Mouse (Mus musculus) neural tube, embryonic 13.5 days (tissue): ENCODE data around the gene Fbxw7. TPM values are rescaled to one million over a fixed set of nuclear protein-coding genes. Genes with fewer than 3 reads are reported as not detected.

Source experiments
- ATAC-seq: fragments of 200-750 bp; cut with Nextera tagmentation; 2 replicates; pipeline ENCODE4 v1.8.0; 2017; ENCODE audit warnings: low read depth, mild to moderate bottlenecking, moderate TSS enrichment, moderate library complexity
- H3K27ac ChIP-seq: fragments of 300-500 bp; sonication (generic); replicated peaks from 2 replicates; pipeline ENCODE4 v1.5.1; 2015; ENCODE audit warnings: moderate library complexity, mild to moderate bottlenecking, inconsistent platforms
- H3K27me3 ChIP-seq: fragments of 300-500 bp; sonication (generic); 2 replicates; pipeline ENCODE4 v1.6.1; 2015; ENCODE audit warnings: mild to moderate bottlenecking, inconsistent platforms
- H3K36me3 ChIP-seq: fragments of 300-500 bp; sonication (generic); 2 replicates; pipeline ENCODE4 v1.6.1; 2015; ENCODE audit warnings: mild to moderate bottlenecking, inconsistent platforms
- H3K4me1 ChIP-seq: fragments of 300-500 bp; sonication (generic); replicated peaks from 2 replicates; pipeline ENCODE4 v1.6.1; 2015; ENCODE audit warnings: inconsistent platforms
- H3K4me2 ChIP-seq: fragments of 300-500 bp; sonication (generic); 2 replicates; pipeline ENCODE4 v1.6.1; 2015; ENCODE audit warnings: inconsistent platforms, mild to moderate bottlenecking, moderate library complexity
- H3K4me3 ChIP-seq: fragments of 300-500 bp; sonication (generic); 2 replicates; pipeline ENCODE4 v1.5.1; 2015; ENCODE audit warnings: mild to moderate bottlenecking, inconsistent platforms
- H3K9ac ChIP-seq: fragments of 300-500 bp; sonication (generic); 2 replicates; pipeline ENCODE4 v1.6.1; 2015; ENCODE audit warnings: moderate library complexity, mild to moderate bottlenecking, inconsistent platforms
- H3K9me3 ChIP-seq: fragments of 300-500 bp; sonication (generic); 2 replicates; pipeline ENCODE4 v1.6.1; 2016; ENCODE audit warnings: inconsistent platforms
- WGBS: fragments of 180-500 bp; shearing (Covaris S2); methylation state at CpG from one replicate; pipeline ENCODE4 v1.1.7; 2015; 5-methylcytosine and 5-hydroxymethylcytosine counted together
- polyA plus RNA-seq: library from polyadenylated mRNA; unstranded; fragments of >200 nt; fragmentation: Nextera tagmentation; extraction: Ambion mirVana; gene quantifications from 2 replicates; pipeline ENCODE4 v1.2.1, GENCODE M21; 2015

Fbxw7 gene
- polyA plus RNA-seq, 1 experiment from 2014 or later, result 27.2 TPM

GRCm38 (mm10) chr3:84971561-84971960 is 156.5 kb downstream of the Fbxw7 start:
- WGBS, result 87% methylated on average over 5 of the region's 5 CpGs
- peaks cover 66% of the 10 kb centered on the region for H3K36me3 ChIP-seq

GRCm38 (mm10) chr3:84972881-84973280 is 157.8 kb downstream of the Fbxw7 start:
- Histone ChIP-seq H3K4me1 (no peaks in the 10 kb centered on the region), H3K9ac (no peak overlapping the region), H3K4me2 (no peak overlapping the region), H3K36me3 (peaks cover 69% of the 10 kb centered on the region), H3K4me3 (no peak overlapping the region), H3K27ac (no peak overlapping the region), H3K9me3 (no peaks in the 10 kb centered on the region), H3K27me3 (no peaks in the 10 kb centered on the region)
- no peak for ATAC-seq
- 92% methylated on average over 2 of the region's 2 CpGs for WGBS

More at GRCm38 (mm10) chr3:84971561-84971960, 156.5 kb downstream of the Fbxw7 start:
- Histone ChIP-seq H3K9me3 (no peaks in the 10 kb centered on the region), H3K4me1 (no peaks in the 10 kb centered on the region), H3K9ac (no peak overlapping the region), H3K4me3 (no peak overlapping the region), H3K27me3 (no peaks in the 10 kb centered on the region), H3K27ac (no peak overlapping the region), H3K4me2 (no peak overlapping the region)
- no peak for ATAC-seq

- ATAC-seq, result no peak
- 88% methylated on average over 9 of the region's 9 CpGs for WGBS
- Histone ChIP-seq H3K4me1 (no peaks in the 10 kb centered on the region), H3K9me3 (no peaks in the 10 kb centered on the region), H3K36me3 (peaks cover 65% of the 10 kb centered on the region), H3K27me3 (no peaks in the 10 kb centered on the region), H3K4me3 (no peak overlapping the region), H3K4me2 (no peak overlapping the region), H3K9ac (no peak overlapping the region), H3K27ac (no peak overlapping the region)
Observed at GRCm38 (mm10) chr3:84974193-84974592, 159.1 kb downstream of the Fbxw7 start.

- Histone ChIP-seq H3K9ac (no peak overlapping the region), H3K4me3 (no peak overlapping the region), H3K36me3 (peaks cover 49% of the 10 kb centered on the region), H3K9me3 (no peaks in the 10 kb centered on the region), H3K4me2 (no peak overlapping the region), H3K4me1 (no peaks in the 10 kb centered on the region), H3K27me3 (no peaks in the 10 kb centered on the region), H3K27ac (no peak overlapping the region)
- WGBS, result 87% methylated on average over 11 of the region's 11 CpGs
- ATAC-seq, result no peak
Observed at GRCm38 (mm10) chr3:84978676-84979075, 163.6 kb downstream of the Fbxw7 start.

GRCm38 (mm10) chr3:84980158-84980557 is 165.1 kb downstream of the Fbxw7 start:
- Histone ChIP-seq H3K36me3 (peaks cover 43% of the 10 kb centered on the region), H3K4me3 (no peak overlapping the region), H3K4me1 (no peaks in the 10 kb centered on the region), H3K9me3 (no peaks in the 10 kb centered on the region), H3K4me2 (no peak overlapping the region), H3K9ac (no peak overlapping the region), H3K27me3 (no peaks in the 10 kb centered on the region), H3K27ac (no peak overlapping the region)
- ATAC-seq, result no peak
- WGBS, result 97% methylated on average over 2 of the region's 2 CpGs

- H3K36me3 ChIP-seq, result peaks cover 22% of the 10 kb centered on the region
- no peaks in the 10 kb centered on the region for H3K9me3 ChIP-seq
- no peaks in the 10 kb centered on the region for H3K27me3 ChIP-seq
- 88% methylated on average over 4 of the region's 4 CpGs for WGBS
- no peak for ATAC-seq
- no peaks in the 10 kb centered on the region for H3K4me1 ChIP-seq
- H3K4me3 ChIP-seq, result no peak overlapping the region
- no peak overlapping the region for H3K9ac ChIP-seq
- H3K27ac ChIP-seq, result no peak overlapping the region
- no peak overlapping the region for H3K4me2 ChIP-seq
Observed at GRCm38 (mm10) chr3:84982688-84983087, 167.6 kb downstream of the Fbxw7 start.

GRCm38 (mm10) chr3:84985121-84985625 is 170.1 kb downstream of the Fbxw7 start:
- Histone ChIP-seq H3K4me1 (peaks cover 2% of the 10 kb centered on the region; the same call in 1 of the 2 replicates), H3K27ac (no peak overlapping the region), H3K4me3 (no peak overlapping the region), H3K9me3 (no peaks in the 10 kb centered on the region), H3K4me2 (no peak overlapping the region), H3K9ac (no peak overlapping the region), H3K27me3 (no peaks in the 10 kb centered on the region), H3K36me3 (peaks cover 3% of the 10 kb centered on the region; the same call in 1 of the 2 replicates)
- no peak for ATAC-seq
- 91% methylated on average over 8 of the region's 8 CpGs for WGBS

- H3K4me1 ChIP-seq, result peaks cover 4% of the 10 kb centered on the region; the same call in 1 of the 2 replicates
- H3K4me2 ChIP-seq, result no peak overlapping the region
- no peaks in the 10 kb centered on the region for H3K27me3 ChIP-seq
- no peak overlapping the region for H3K9ac ChIP-seq
- no peak overlapping the region for H3K27ac ChIP-seq
- no peak overlapping the region for H3K4me3 ChIP-seq
- no peak for ATAC-seq
- WGBS, result 90% methylated on average over 4 of the region's 4 CpGs
- no peaks in the 10 kb centered on the region for H3K36me3 ChIP-seq
- no peaks in the 10 kb centered on the region; the same call in 1 of the 2 replicates for H3K9me3 ChIP-seq
Observed at GRCm38 (mm10) chr3:84988880-84989279, 173.8 kb downstream of the Fbxw7 start.

GRCm38 (mm10) chr3:85005257-85005656 is 190.2 kb downstream of the Fbxw7 start:
- H3K4me3 ChIP-seq, result no peak overlapping the region
- no peaks in the 10 kb centered on the region for H3K27me3 ChIP-seq
- no peak for ATAC-seq
- H3K9me3 ChIP-seq, result no peaks in the 10 kb centered on the region
- WGBS, result 60% methylated on average over 2 of the region's 2 CpGs
- H3K4me2 ChIP-seq, result no peak overlapping the region
- H3K4me1 ChIP-seq, result no peaks in the 10 kb centered on the region
- no peaks in the 10 kb centered on the region for H3K36me3 ChIP-seq
- H3K27ac ChIP-seq, result no peak overlapping the region
- H3K9ac ChIP-seq, result no peak overlapping the region

- Histone ChIP-seq H3K9me3 (no peaks in the 10 kb centered on the region), H3K4me1 (peaks cover 8% of the 10 kb centered on the region), H3K4me2 (no peak overlapping the region), H3K27ac (no peak overlapping the region), H3K4me3 (no peak overlapping the region), H3K9ac (no peak overlapping the region), H3K36me3 (no peaks in the 10 kb centered on the region), H3K27me3 (no peaks in the 10 kb centered on the region)
- no peak for ATAC-seq
- WGBS, result 88% methylated on average over 6 of the region's 6 CpGs
Observed at GRCm38 (mm10) chr3:85012889-85013288, 197.8 kb downstream of the Fbxw7 start.

GRCm38 (mm10) chr3:85015667-85016066 is 200.6 kb downstream of the Fbxw7 start:
- Histone ChIP-seq H3K27me3 (no peaks in the 10 kb centered on the region), H3K9ac (no peak overlapping the region), H3K27ac (0 out of 2 replicates have a peak overlapping the region, but pooled peaks have one; percentile 1), H3K36me3 (no peaks in the 10 kb centered on the region), H3K4me2 (no peak overlapping the region), H3K4me1 (peaks cover 8% of the 10 kb centered on the region), H3K9me3 (no peaks in the 10 kb centered on the region), H3K4me3 (no peak overlapping the region)
- no peak for ATAC-seq
- WGBS, result 66% methylated on average over 9 of the region's 9 CpGs

- Histone ChIP-seq H3K4me3 (no peak overlapping the region), H3K4me2 (no peak overlapping the region), H3K36me3 (no peaks in the 10 kb centered on the region), H3K9me3 (no peaks in the 10 kb centered on the region), H3K9ac (no peak overlapping the region), H3K27me3 (no peaks in the 10 kb centered on the region), H3K27ac (no peak overlapping the region), H3K4me1 (peaks cover 14% of the 10 kb centered on the region)
- ATAC-seq, result no peak
Observed at GRCm38 (mm10) chr3:85020137-85020536, 205.1 kb downstream of the Fbxw7 start.

GRCm38 (mm10) chr3:85021816-85022215 is 206.7 kb downstream of the Fbxw7 start:
- Histone ChIP-seq H3K4me3 (no peak overlapping the region), H3K27ac (no peak overlapping the region), H3K4me1 (peaks cover 11% of the 10 kb centered on the region; the same call in 1 of the 2 replicates), H3K9ac (no peak overlapping the region), H3K4me2 (no peak overlapping the region), H3K9me3 (no peaks in the 10 kb centered on the region), H3K36me3 (no peaks in the 10 kb centered on the region), H3K27me3 (no peaks in the 10 kb centered on the region)
- no peak for ATAC-seq
- 95% methylated on average over 6 of the region's 6 CpGs for WGBS
